In the genomic region with DNA sequence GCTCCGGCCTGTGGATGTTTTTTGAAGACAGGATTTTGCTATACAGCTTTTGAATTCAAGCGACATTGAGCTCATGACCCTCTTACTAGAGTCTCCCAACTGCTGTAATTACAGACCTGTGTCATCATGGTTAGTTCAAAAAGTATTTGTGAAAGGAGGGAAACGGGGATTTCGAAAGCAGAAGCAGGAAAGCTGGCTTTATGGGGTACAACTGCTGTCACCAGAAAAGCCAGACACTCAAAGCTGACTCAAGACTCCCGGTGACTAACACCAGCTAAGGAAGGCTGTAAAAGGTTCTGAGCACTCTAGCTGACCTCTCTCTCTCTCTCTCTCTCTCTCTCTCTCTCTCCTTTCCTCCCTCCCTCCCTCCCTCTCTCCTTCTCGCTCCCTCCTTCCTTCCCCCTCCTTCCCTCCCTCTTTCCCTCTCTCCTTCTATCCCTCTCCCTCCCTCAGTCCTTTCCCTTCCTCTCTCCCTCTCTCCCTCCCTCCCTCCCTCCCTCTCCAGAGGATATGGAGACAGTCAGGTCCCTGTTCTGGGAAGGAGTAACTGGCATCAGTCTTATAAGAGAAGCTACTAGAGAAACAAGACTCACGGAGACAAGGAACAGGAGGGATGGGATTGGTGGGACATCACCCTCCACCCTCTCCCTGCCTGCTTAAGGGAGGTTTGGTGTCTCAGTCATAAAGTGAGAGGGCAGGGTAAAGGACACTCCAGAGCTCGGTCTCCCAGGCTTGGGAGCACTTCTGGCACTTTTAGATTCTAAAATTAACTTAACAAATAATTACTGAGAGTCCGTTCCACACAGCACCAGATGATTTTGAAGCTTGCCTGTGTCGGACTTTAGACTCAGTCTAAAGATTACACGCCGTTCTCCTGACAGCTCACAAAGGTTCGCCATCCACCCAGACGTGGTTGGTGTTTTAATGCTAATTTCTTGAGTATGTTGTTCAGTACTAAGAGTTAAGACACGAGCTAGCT, we compare ENCODE assay signal across 11 mouse cellular contexts. TPM values are rescaled to one million over a fixed set of nuclear protein-coding genes. Genes with fewer than 3 reads are reported as not detected.
DNase-seq lines count a peak whose midpoint lies in the region; TF ChIP-seq lines count a peak whose summit lies in the region.
"Had no signal": no experiment of that assay in that cellular context is flagged by ENCODE, and none has a peak within 500 bp of the region (broad histone marks: within the 10 kb centered on the region; RNA-seq: fewer than 3 reads in every experiment).

No protein-coding gene starts in this region.

- H3K4me3 ChIP-seq in liver, adult 2 months (ENCODE audit: insufficient read depth, low read depth, low read length) = no peak overlapping the region
- peak overlapping the region; percentile 24 for H3K4me3 ChIP-seq in bone marrow macrophage, adult 2 months (ENCODE audit: insufficient read depth, low read length)
- H3K4me3 ChIP-seq: heart, adult 2 months had no signal

- peak; percentile 77 for DNase-seq in liver, adult 2 months (ENCODE audit: extremely low read depth, low read depth, low spot score)
- no peak for DNase-seq in liver
- DNase-seq in kidney, postnatal 10 days = peak; percentile 34
- DNase-seq in yolk sac, embryonic 10.5 days (ENCODE audit: low spot score) = peak; percentile 30
- no peak for DNase-seq in gastrocnemius, postnatal 14 days
- DNase-seq in adrenal gland, postnatal 36 days = no peak
- DNase-seq: cerebellum, postnatal 36 days; heart, adult 2 months; lung, embryonic 14.5 days; midbrain, embryonic 14.5 days had no signal

- H3K79me2 ChIP-seq in liver, adult 2 months (ENCODE audit: control insufficient read depth, insufficient read depth, low read length) = no peaks in the 10 kb centered on the region

- TF ChIP-seq POLR2A in liver, adult 2 months (IDR thresholded peaks at IDR 0.05; ENCODE audit: extremely low read depth, insufficient read depth, low read length) = no peak
- no peak for TF ChIP-seq POLR2A in bone marrow macrophage, adult 2 months (IDR thresholded peaks at IDR 0.05; ENCODE audit: borderline replicate concordance, low read depth, low read length)

- TF ChIP-seq CTCF in liver, adult 2 months (IDR thresholded peaks at IDR 0.05; ENCODE audit: low read depth, low read length) = no peak
- TF ChIP-seq CTCF in bone marrow macrophage, adult 2 months (IDR thresholded peaks at IDR 0.05; ENCODE audit: low read depth, low read length) = no peak

- no peak overlapping the region for H3K9ac ChIP-seq in liver, adult 2 months (ENCODE audit: low read depth, low read length)
- H3K9ac ChIP-seq: lung, embryonic 14.5 days had no signal

- WGBS in liver, adult 2 months = 31% methylated on average over 15 of the region's 15 CpGs

- H3K27ac ChIP-seq in liver, adult 2 months (replicated peaks; ENCODE audit: insufficient read depth, low read depth, low read length) = peak overlapping the region; percentile 35; the same call in 1 of the 2 replicates
- H3K27ac ChIP-seq in bone marrow macrophage, adult 2 months (ENCODE audit: insufficient read depth, low read depth, low read length) = peak overlapping the region; percentile 45
- H3K27ac ChIP-seq: heart, adult 2 months had no signal

- intact Hi-C loops in gastrocnemius, postnatal 14 days (cut with DNase I; ENCODE audit: low total_unique reads) = no loop called here

- H3K27me3 ChIP-seq in liver, adult 2 months (ENCODE audit: control insufficient read depth, insufficient read depth, low read length) = no peaks in the 10 kb centered on the region

- no peaks in the 10 kb centered on the region; the same call in 1 of the 2 replicates for H3K36me3 ChIP-seq in liver, adult 2 months (ENCODE audit: control insufficient read depth, insufficient read depth, low read length)

- H3K4me1 ChIP-seq in liver, adult 2 months (ENCODE audit: control insufficient read depth, insufficient read depth, low read length) = peaks cover 14% of the 10 kb centered on the region
- peaks cover 46% of the 10 kb centered on the region for H3K4me1 ChIP-seq in bone marrow macrophage, adult 2 months (ENCODE audit: control insufficient read depth, insufficient read depth, low read length)

RNA-seq across cellular contexts. Expression of gene Ttc7, which starts 7.0 kb away (rescaled TPM):
- total RNA-seq in liver, adult 2 months (2014; rRNA removed) = 19.0 and 22.4 TPM in 2 replicates
- 36.5 and 37.8 TPM in 2 replicates for polyA plus RNA-seq in liver, adult 2 months (2012; rRNA removed)
- polyA plus RNA-seq in bone marrow macrophage, adult 2 months (2012; ENCODE audit: insufficient read depth, insufficient read length, missing spikeins) = 93.3 and 100 TPM in 2 replicates
- 10 to 100 TPM; 13.2 to 14.5 TPM for total RNA-seq in gastrocnemius, postnatal 14 days (2021)
- total RNA-seq in adrenal gland, postnatal 36 days (2021) = 10 to 100 TPM in 1 of 2 experiments, 1 to 10 TPM in 1; 9.5 to 14.3 TPM

RNA-seq across cellular contexts. Expression of gene Mcfd2, which starts 9.9 kb away (rescaled TPM):
- 223 and 231 TPM in 2 replicates for total RNA-seq in liver, adult 2 months (2014; rRNA removed)
- 263 and 314 TPM in 2 replicates for polyA plus RNA-seq in liver, adult 2 months (2012; rRNA removed)
- polyA plus RNA-seq in bone marrow macrophage, adult 2 months (2012; ENCODE audit: insufficient read depth, insufficient read length, missing spikeins) = 74.4 and 84.8 TPM in 2 replicates
- 10 to 100 TPM; 19.0 to 20.9 TPM for total RNA-seq in gastrocnemius, postnatal 14 days (2021)
- 100 to 1,000 TPM; 256 to 285 TPM for total RNA-seq in adrenal gland, postnatal 36 days (2021)

Comparison
In these comparisons a context has a peak if more than half of its experiments do, and no peak if none do; other contexts are left out.
1. DNase-seq: peak in liver, adult 2 months (single experiment), kidney, postnatal 10 days (single experiment) and yolk sac, embryonic 10.5 days (single experiment); none in liver (single experiment), gastrocnemius, postnatal 14 days (single experiment) and adrenal gland, postnatal 36 days (0 of 2).
2. RNA of gene Mcfd2, which starts 9.9 kb away (total RNA-seq): 256 to 285 TPM in adrenal gland, postnatal 36 days and 223 to 231 TPM in liver, adult 2 months; 19.0 to 20.9 TPM in gastrocnemius, postnatal 14 days; every median in the first group is over 10 times any median in the second.